Comparison of ENCODE assay signal across 9 mouse cellular contexts in genomic region chr16:21608176-21608865, GRCm38 (mm10).
DNase-seq lines count a peak whose midpoint lies in the region; ATAC-seq and TF ChIP-seq lines count a peak whose summit lies in the region.
"Had no signal": no experiment of that assay in that cellular context is flagged by ENCODE, and none has a peak within 500 bp of the region (broad histone marks: within the 10 kb centered on the region; RNA-seq: fewer than 3 reads in every experiment).

No protein-coding gene starts in this region.

- no peaks in the 10 kb centered on the region for H3K9me3 ChIP-seq in heart, embryonic 10.5 days
- no peaks in the 10 kb centered on the region; the same call in 1 of the 2 replicates for H3K9me3 ChIP-seq in lung, embryonic 14.5 days (ENCODE audit: low read depth, low read length)
- H3K9me3 ChIP-seq in hindbrain, embryonic 14.5 days (ENCODE audit: control insufficient read depth, low read length) = no peaks in the 10 kb centered on the region
- H3K9me3 ChIP-seq in midbrain, embryonic 16.5 days (replicated peaks; ENCODE audit: control insufficient read depth, low read length, poor library complexity, severe bottlenecking) = no peaks in the 10 kb centered on the region
- H3K9me3 ChIP-seq in forebrain, embryonic 10.5 days = no peaks in the 10 kb centered on the region; the same call in 1 of the 2 replicates

- peaks cover 23% of the 10 kb centered on the region for H3K4me1 ChIP-seq in heart, embryonic 10.5 days
- peaks cover 12% of the 10 kb centered on the region for H3K4me1 ChIP-seq in lung, embryonic 14.5 days (ENCODE audit: insufficient read depth)
- no peaks in the 10 kb centered on the region for H3K4me1 ChIP-seq in lung, adult 2 months (ENCODE audit: control insufficient read depth, insufficient read depth, low read length)
- peaks cover 7% of the 10 kb centered on the region; the same call in 1 of the 2 replicates for H3K4me1 ChIP-seq in hindbrain, embryonic 14.5 days (replicated peaks; ENCODE audit: control insufficient read depth, insufficient read depth, low read length)
- peaks cover 2% of the 10 kb centered on the region; the same call in 1 of the 2 replicates for H3K4me1 ChIP-seq in midbrain, embryonic 16.5 days (ENCODE audit: control insufficient read depth, insufficient read depth, low read length)
- H3K4me1 ChIP-seq in forebrain, embryonic 10.5 days = no peaks in the 10 kb centered on the region

- H3K9ac ChIP-seq in lung, embryonic 14.5 days = no peak overlapping the region
- H3K9ac ChIP-seq in hindbrain, embryonic 14.5 days = no peak overlapping the region
- no peak overlapping the region for H3K9ac ChIP-seq in midbrain, embryonic 16.5 days (ENCODE audit: low read depth, low read length)

- no peak overlapping the region for H3K4me2 ChIP-seq in lung, embryonic 14.5 days
- H3K4me2 ChIP-seq in hindbrain, embryonic 14.5 days (replicated peaks) = no peak overlapping the region
- H3K4me2 ChIP-seq in midbrain, embryonic 16.5 days (ENCODE audit: low read length) = no peak overlapping the region
- H3K4me2 ChIP-seq: liver, embryonic 11.5 days had no signal

- no peak for TF ChIP-seq CTCF in lung, embryonic 14.5 days (IDR thresholded peaks at IDR 0.05; ENCODE audit: low read depth)
- TF ChIP-seq CTCF in lung, adult 2 months (IDR thresholded peaks at IDR 0.05; ENCODE audit: insufficient read depth, low read length) = no peak

- TF ChIP-seq POLR2A in lung, adult 2 months (IDR thresholded peaks at IDR 0.05; ENCODE audit: borderline replicate concordance, extremely low read depth, low read depth, low read length) = no peak

- H3K27ac ChIP-seq in heart, embryonic 10.5 days = peak overlapping the region; percentile 69
- H3K27ac ChIP-seq in lung, embryonic 14.5 days (ENCODE audit: low read depth) = peak overlapping the region; percentile 34; the same call in 1 of the 2 replicates
- H3K27ac ChIP-seq in hindbrain, embryonic 14.5 days = peak overlapping the region; percentile 28; the same call in 1 of the 2 replicates
- H3K27ac ChIP-seq in midbrain, embryonic 16.5 days (ENCODE audit: low read length) = peak overlapping the region; percentile 33; the same call in 1 of the 2 replicates
- no peak overlapping the region for H3K27ac ChIP-seq in forebrain, embryonic 10.5 days

- ATAC-seq in lung, embryonic 14.5 days (ENCODE audit: insufficient read depth) = peak; percentile 83
- ATAC-seq in hindbrain, embryonic 14.5 days (ENCODE audit: low FRiP score) = peak; percentile 64; the same call in 1 of the 2 replicates
- peak; percentile 73 for ATAC-seq in midbrain, embryonic 16.5 days

- peak; percentile 77 for DNase-seq in heart, embryonic 10.5 days (ENCODE audit: low spot score)
- DNase-seq in heart, adult 9 months (ENCODE audit: low spot score in 2 of 2) = no peak
- DNase-seq in lung, embryonic 14.5 days = peak; percentile 68
- DNase-seq in lung, adult 2 months = no peak
- no peak for DNase-seq in hindbrain, embryonic 14.5 days (ENCODE audit: low spot score)
- no peak for DNase-seq in layer of hippocampus, postnatal 25 days (ENCODE audit: extremely low spot score in 1 of 2, low spot score in 1 of 2)
- no peak for DNase-seq in forebrain, embryonic 10.5 days (ENCODE audit: extremely low spot score, low spot score)

- H3K36me3 ChIP-seq in heart, embryonic 10.5 days = peaks cover 4% of the 10 kb centered on the region; the same call in 1 of the 2 replicates
- H3K36me3 ChIP-seq in lung, embryonic 14.5 days (ENCODE audit: insufficient read depth) = no peaks in the 10 kb centered on the region
- no peaks in the 10 kb centered on the region for H3K36me3 ChIP-seq in hindbrain, embryonic 14.5 days (replicated peaks; ENCODE audit: control insufficient read depth, insufficient read depth)
- H3K36me3 ChIP-seq in midbrain, embryonic 16.5 days (ENCODE audit: control insufficient read depth, insufficient read depth, low read length) = no peaks in the 10 kb centered on the region
- H3K36me3 ChIP-seq in forebrain, embryonic 10.5 days (replicated peaks) = peaks cover 3% of the 10 kb centered on the region; the same call in 1 of the 2 replicates

- WGBS in heart, embryonic 10.5 days = 55% methylated on average over 10 of the region's 10 CpGs
- WGBS in lung, embryonic 14.5 days = 57% methylated on average over 10 of the region's 10 CpGs
- WGBS in lung, adult 2 months = 70% methylated on average over 10 of the region's 10 CpGs
- WGBS in hindbrain, embryonic 14.5 days = 61% methylated on average over 10 of the region's 10 CpGs
- 58% methylated on average over 10 of the region's 10 CpGs for WGBS in midbrain, embryonic 16.5 days
- 94% methylated on average over 10 of the region's 10 CpGs for WGBS in forebrain, embryonic 10.5 days

- no peak overlapping the region for H3K4me3 ChIP-seq in heart, embryonic 10.5 days
- no peak overlapping the region for H3K4me3 ChIP-seq in lung, embryonic 14.5 days (ENCODE audit: low read depth, low read length)
- no peak overlapping the region for H3K4me3 ChIP-seq in lung, adult 2 months (replicated peaks; ENCODE audit: extremely low read depth, low read depth, low read length)
- no peak overlapping the region for H3K4me3 ChIP-seq in hindbrain, embryonic 14.5 days (replicated peaks; ENCODE audit: low read length)
- H3K4me3 ChIP-seq in midbrain, embryonic 16.5 days (ENCODE audit: low read depth, low read length) = no peak overlapping the region
- no peak overlapping the region for H3K4me3 ChIP-seq in forebrain, embryonic 10.5 days

- no peaks in the 10 kb centered on the region for H3K27me3 ChIP-seq in heart, embryonic 10.5 days (ENCODE audit: insufficient read depth, poor library complexity, severe bottlenecking)
- H3K27me3 ChIP-seq in lung, embryonic 14.5 days (ENCODE audit: insufficient read depth, low read length) = no peaks in the 10 kb centered on the region
- no peaks in the 10 kb centered on the region for H3K27me3 ChIP-seq in hindbrain, embryonic 14.5 days (ENCODE audit: control insufficient read depth, insufficient read depth, low read length)
- no peaks in the 10 kb centered on the region for H3K27me3 ChIP-seq in midbrain, embryonic 16.5 days (ENCODE audit: control insufficient read depth, insufficient read depth, low read depth, low read length)
- H3K27me3 ChIP-seq in forebrain, embryonic 10.5 days (ENCODE audit: poor library complexity, severe bottlenecking) = no peaks in the 10 kb centered on the region

Comparison
In these comparisons a context has a peak if more than half of its experiments do, and no peak if none do; other contexts are left out.
1. DNase-seq: peak in heart, embryonic 10.5 days (single experiment) and lung, embryonic 14.5 days (single experiment); none in heart, adult 9 months (0 of 2), lung, adult 2 months (single experiment), hindbrain, embryonic 14.5 days (single experiment), layer of hippocampus, postnatal 25 days (0 of 2) and forebrain, embryonic 10.5 days (single experiment).
2. Peak in every context shown above with its lines, with median percentiles within 50 percentile points of each other: ATAC-seq.